Mouse (Mus musculus) liver, adult 2 months (tissue): ENCODE data around the gene Lrch3. TPM values are rescaled to one million over a fixed set of nuclear protein-coding genes. Genes with fewer than 3 reads are reported as not detected.
A peak's percentile ranks its signal among the peaks of the same experiment; 100 is the strongest.

Source experiments
- DNase-seq: peaks from one replicate; pipeline ENCODE4 v3.0.0-alpha.2; 2011; ENCODE audit warnings: low read depth, low spot score; ENCODE audit errors: extremely low read depth
- H3K27ac ChIP-seq: fragments of 200-500 bp; replicated peaks from 2 replicates; pipeline ENCODE4 v1.5.1; 2012; ENCODE audit warnings: low read depth, mild to moderate bottlenecking, control low read depth, inconsistent platforms, low read length; ENCODE audit not compliant: insufficient read depth
- H3K27me3 ChIP-seq: fragments of 200-500 bp; 2 replicates; pipeline ENCODE4 v1.6.1; 2012; ENCODE audit warnings: mild to moderate bottlenecking, moderate library complexity, low read length, inconsistent platforms; ENCODE audit not compliant: control insufficient read depth, insufficient read depth
- H3K36me3 ChIP-seq: fragments of 200-500 bp; 2 replicates; pipeline ENCODE4 v1.6.1; 2012; ENCODE audit warnings: low read length, inconsistent platforms; ENCODE audit not compliant: control insufficient read depth, insufficient read depth
- H3K4me1 ChIP-seq: fragments of 200-500 bp; 2 replicates; pipeline ENCODE4 v1.6.1; 2011; ENCODE audit warnings: low read length; ENCODE audit not compliant: control insufficient read depth, insufficient read depth
- H3K4me3 ChIP-seq: fragments of 200-500 bp; 2 replicates; pipeline ENCODE4 v1.5.1; 2011; ENCODE audit warnings: low read depth, mild to moderate bottlenecking, control low read depth, low read length, moderate library complexity; ENCODE audit not compliant: insufficient read depth
- H3K79me2 ChIP-seq: fragments of 200-500 bp; 2 replicates; pipeline ENCODE4 v1.6.1; 2012; ENCODE audit warnings: inconsistent platforms, mild to moderate bottlenecking, low read length, moderate library complexity; ENCODE audit not compliant: control insufficient read depth, insufficient read depth
- H3K9ac ChIP-seq: fragments of 200-500 bp; 2 replicates; pipeline ENCODE4 v1.6.1; 2012; ENCODE audit warnings: low read depth, mild to moderate bottlenecking, control low read depth, inconsistent platforms, low read length
- CTCF ChIP-seq: fragments of 200-500 bp; IDR thresholded peaks from 2 replicates; pipeline ENCODE4 v1.5.1; 2011; ENCODE audit warnings: low read depth, low read length, control low read depth
- POLR2A ChIP-seq: fragments of 200-500 bp; IDR thresholded peaks from 2 replicates; pipeline ENCODE4 v1.6.1; 2011; ENCODE audit warnings: low read length, control low read depth; ENCODE audit not compliant: insufficient read depth; ENCODE audit errors: extremely low read depth
- WGBS: fragments of 180-500 bp; shearing (Covaris S2); methylation state at CpG from one replicate; pipeline ENCODE4 v1.1.7; 2018; 5-methylcytosine and 5-hydroxymethylcytosine counted together
- polyA plus RNA-seq: library from polyadenylated mRNA; depleted of rRNA; stranded (reverse); fragments of >200 nt; gene quantifications from 2 replicates; pipeline ENCODE4 v1.2.3, GENCODE M21; 2012
- total RNA-seq: library from RNA; depleted of rRNA; stranded (reverse); fragments of >200 nt; gene quantifications from 2 replicates; pipeline ENCODE4 v1.2.3, GENCODE M21; 2014

Gene Lrch3
- total and polyA plus RNA-seq, 2 experiments: 5.3 to 9.8 TPM

- Histone ChIP-seq H3K27ac (no peak overlapping the region; the same call in 1 of the 2 replicates), H3K9ac (peak overlapping the region; percentile 20), H3K79me2 (no peaks in the 10 kb centered on the region), H3K4me3 (peak overlapping the region; percentile 46), H3K4me1 (no peaks in the 10 kb centered on the region), H3K36me3 (no peaks in the 10 kb centered on the region; the same call in 1 of the 2 replicates), H3K27me3 (no peaks in the 10 kb centered on the region)
- DNase-seq: peak; percentile 80
- no peak for TF ChIP-seq POLR2A
- TF ChIP-seq CTCF: no peak
- 27% methylated on average over 21 of the region's 21 CpGs for WGBS
Measured at GRCm38 (mm10) chr16:33019117-33019770, 105.3 kb downstream of the Lrch3 start.

- no peaks in the 10 kb centered on the region for H3K79me2 ChIP-seq
- WGBS: 80% methylated on average over 3 of the region's 3 CpGs
Measured at GRCm38 (mm10) chr16:33021381-33021780, 107.5 kb downstream of the Lrch3 start.

GRCm38 (mm10) chr16:33023750-33024149 is 109.8 kb downstream of the Lrch3 start:
- TF ChIP-seq POLR2A: no peak
- TF ChIP-seq CTCF: peak; percentile 99
- H3K27me3 ChIP-seq: no peaks in the 10 kb centered on the region
- no peaks in the 10 kb centered on the region for H3K79me2 ChIP-seq
- H3K36me3 ChIP-seq: no peaks in the 10 kb centered on the region
- under 1% methylated on average over 4 of the region's 4 CpGs for WGBS
- H3K4me1 ChIP-seq: no peaks in the 10 kb centered on the region
- no peak overlapping the region for H3K27ac ChIP-seq
- H3K4me3 ChIP-seq: no peak overlapping the region
- peak; percentile 63 for DNase-seq
- no peak overlapping the region for H3K9ac ChIP-seq

More at GRCm38 (mm10) chr16:33021381-33021780, 107.5 kb downstream of the Lrch3 start:
- H3K4me3 ChIP-seq: no peak overlapping the region
- no peak for TF ChIP-seq CTCF
- no peak for TF ChIP-seq POLR2A
- no peaks in the 10 kb centered on the region for H3K27me3 ChIP-seq
- no peak for DNase-seq
- H3K27ac ChIP-seq: no peak overlapping the region
- H3K4me1 ChIP-seq: no peaks in the 10 kb centered on the region
- H3K36me3 ChIP-seq: no peaks in the 10 kb centered on the region
- H3K9ac ChIP-seq: no peak overlapping the region

- no peaks in the 10 kb centered on the region for H3K79me2 ChIP-seq
- H3K4me3 ChIP-seq: no peak overlapping the region
- no peaks in the 10 kb centered on the region for H3K27me3 ChIP-seq
- TF ChIP-seq CTCF: no peak
- no peak overlapping the region for H3K9ac ChIP-seq
- no peaks in the 10 kb centered on the region for H3K4me1 ChIP-seq
- no peak overlapping the region for H3K27ac ChIP-seq
- no peaks in the 10 kb centered on the region for H3K36me3 ChIP-seq
- no peak for DNase-seq
- 86% methylated on average over 8 of the region's 8 CpGs for WGBS
Measured at GRCm38 (mm10) chr16:33024456-33025104, 110.7 kb downstream of the Lrch3 start.

- no peak overlapping the region for H3K9ac ChIP-seq
- no peaks in the 10 kb centered on the region for H3K79me2 ChIP-seq
- H3K27ac ChIP-seq: no peak overlapping the region
- no peaks in the 10 kb centered on the region for H3K36me3 ChIP-seq
- no peak overlapping the region for H3K4me3 ChIP-seq
- no peaks in the 10 kb centered on the region for H3K4me1 ChIP-seq
- TF ChIP-seq CTCF (no peak), POLR2A (no peak)
- no peaks in the 10 kb centered on the region for H3K27me3 ChIP-seq
- no peak for DNase-seq
- 83% methylated on average over 7 of the region's 7 CpGs for WGBS
Measured at GRCm38 (mm10) chr16:33026357-33026756, 112.5 kb downstream of the Lrch3 start.

GRCm38 (mm10) chr16:33036006-33036405 is 122.1 kb downstream of the Lrch3 start:
- no peaks in the 10 kb centered on the region for H3K4me1 ChIP-seq
- no peaks in the 10 kb centered on the region for H3K79me2 ChIP-seq
- H3K9ac ChIP-seq: no peak overlapping the region
- WGBS: 94% methylated on average over 4 of the region's 4 CpGs
- H3K4me3 ChIP-seq: no peak overlapping the region
- H3K27me3 ChIP-seq: no peaks in the 10 kb centered on the region
- H3K27ac ChIP-seq: no peak overlapping the region
- no peaks in the 10 kb centered on the region for H3K36me3 ChIP-seq
- no peak for DNase-seq
- TF ChIP-seq CTCF: no peak
- no peak for TF ChIP-seq POLR2A
